Mouse (Mus musculus) myocyte (in vitro differentiated cells): Measurements from ENCODE around the gene Mt3. TPM values are rescaled to one million over a fixed set of nuclear protein-coding genes. Genes with fewer than 3 reads are reported as not detected.
A peak's percentile ranks its signal among the peaks of the same experiment; 100 is the strongest.

ENCODE experiments used
- H3K27me3 ChIP-seq: one replicate; pipeline ENCODE4 v1.6.1; 2011; ENCODE audit not compliant: control insufficient read depth, insufficient read depth, insufficient read length
- H3K36me3 ChIP-seq: one replicate; pipeline ENCODE4 v1.6.1; 2011; ENCODE audit not compliant: control insufficient read depth, insufficient read depth
- H3K4me2 ChIP-seq: one replicate; pipeline ENCODE4 v1.6.1; 2011; ENCODE audit warnings: low read depth, control low read depth
- H3K4me3 ChIP-seq: one replicate; pipeline ENCODE4 v1.5.1; 2011; ENCODE audit warnings: mild to moderate bottlenecking, control low read depth, moderate library complexity
- H3K79me2 ChIP-seq: one replicate; pipeline ENCODE4 v1.6.1; 2011; ENCODE audit not compliant: control insufficient read depth, insufficient read depth
- H3ac ChIP-seq: one replicate; pipeline ENCODE4 v1.6.1; 2011; ENCODE audit not compliant: control insufficient read depth, insufficient read length
- CEBPB ChIP-seq: IDR thresholded peaks from 2 replicates; pipeline ENCODE4 v1.6.1; 2011; ENCODE audit warnings: mild to moderate bottlenecking, moderate library complexity; ENCODE audit not compliant: poor library complexity, insufficient read depth, severe bottlenecking
- E2F4 ChIP-seq: IDR thresholded peaks from one replicate; pipeline ENCODE4 v1.6.1; 2011; ENCODE audit warnings: mild to moderate bottlenecking, control low read depth, moderate library complexity; ENCODE audit not compliant: insufficient read depth
- MAX ChIP-seq: IDR thresholded peaks from one replicate; pipeline ENCODE4 v1.6.1; 2011; ENCODE audit warnings: low read depth, mild to moderate bottlenecking, control low read depth
- MYOD1 ChIP-seq, 3 experiments: IDR thresholded peaks; one replicate each; pipeline ENCODE4 v1.6.1; 2011; ENCODE audit warnings: control low read depth in 2 of 3, low read depth in 2 of 3, mild to moderate bottlenecking in 2 of 3, moderate library complexity in 1 of 3; ENCODE audit not compliant: insufficient read length in 2 of 3, control insufficient read depth in 1 of 3
- MYOG ChIP-seq, 3 experiments: IDR thresholded peaks; one replicate each; pipeline ENCODE4 v1.6.1; 2011; ENCODE audit warnings: control low read depth in 2 of 3, low read depth in 2 of 3, mild to moderate bottlenecking in 2 of 3; ENCODE audit not compliant: insufficient read length in 2 of 3, control insufficient read depth in 1 of 3, insufficient read depth in 1 of 3
- POLR2A ChIP-seq: IDR thresholded peaks from one replicate; pipeline ENCODE4 v1.6.1; 2011; ENCODE audit warnings: low read depth, mild to moderate bottlenecking, control low read depth, moderate library complexity; ENCODE audit not compliant: insufficient read length
- POLR2AphosphoS2 ChIP-seq: IDR thresholded peaks from one replicate; pipeline ENCODE4 v1.6.1; 2011; ENCODE audit warnings: low read depth, control low read depth; ENCODE audit not compliant: insufficient read length
- REST ChIP-seq: IDR thresholded peaks from one replicate; pipeline ENCODE4 v1.6.1; 2011; ENCODE audit warnings: mild to moderate bottlenecking, control low read depth, moderate library complexity; ENCODE audit not compliant: insufficient read depth, insufficient read length
- SRF ChIP-seq: IDR thresholded peaks from one replicate; pipeline ENCODE4 v1.6.1; 2011; ENCODE audit warnings: low read depth; ENCODE audit not compliant: control insufficient read depth, insufficient read length
- TCF12 ChIP-seq: IDR thresholded peaks from one replicate; pipeline ENCODE4 v1.6.1; 2011; ENCODE audit warnings: mild to moderate bottlenecking, control low read depth; ENCODE audit not compliant: poor library complexity, insufficient read depth, severe bottlenecking
- TCF3 ChIP-seq: IDR thresholded peaks from one replicate; pipeline ENCODE4 v1.6.1; 2011; ENCODE audit warnings: low read depth, control low read depth; ENCODE audit not compliant: insufficient read length
- USF1 ChIP-seq: IDR thresholded peaks from one replicate; pipeline ENCODE4 v1.6.1; 2011; ENCODE audit warnings: low read depth, mild to moderate bottlenecking, control low read depth, moderate library complexity
- polyA plus RNA-seq: library from polyadenylated mRNA; unstranded; fragments of >200 nt; fragmentation: generic; extraction: Trizol; gene quantifications from one replicate; pipeline ENCODE4 v1.2.1, GENCODE M21; 2012; ENCODE audit warnings: missing spikeins

Gene Mt3
- polyA plus RNA-seq, 1 experiment = 0.32 TPM

- H3K27me3 ChIP-seq = no peaks in the 10 kb centered on the region
- peak overlapping the region; percentile 23 for H3ac ChIP-seq
- no peak for TF ChIP-seq TCF3
- no peak for TF ChIP-seq REST
- no peak for TF ChIP-seq CEBPB
- no peak for TF ChIP-seq MYOG (IDR thresholded peaks at IDR 0.05; ENCODE audit: control insufficient read depth in 1 of 3, insufficient read depth in 1 of 3, insufficient read length in 2 of 3, low read depth in 2 of 3)
- no peak for TF ChIP-seq MAX
- no peak for TF ChIP-seq TCF12
- TF ChIP-seq MYOD1 (IDR thresholded peaks at IDR 0.05; ENCODE audit: control insufficient read depth in 1 of 3, insufficient read length in 2 of 3, low read depth in 2 of 3) = no peak
- peak; percentile 57 for TF ChIP-seq POLR2AphosphoS2
- no peak for TF ChIP-seq USF1
- TF ChIP-seq POLR2A = peak; percentile 40
- no peak for TF ChIP-seq SRF
- no peak for TF ChIP-seq E2F4
- H3K4me2 ChIP-seq = peak overlapping the region; percentile 97
- no peaks in the 10 kb centered on the region for H3K36me3 ChIP-seq
- peaks cover 14% of the 10 kb centered on the region for H3K79me2 ChIP-seq
- H3K4me3 ChIP-seq = peak overlapping the region; percentile 91
Observed at GRCm38 (mm10) chr8:94179713-94180560, 27.5 kb downstream of the Mt3 start.

DNA sequence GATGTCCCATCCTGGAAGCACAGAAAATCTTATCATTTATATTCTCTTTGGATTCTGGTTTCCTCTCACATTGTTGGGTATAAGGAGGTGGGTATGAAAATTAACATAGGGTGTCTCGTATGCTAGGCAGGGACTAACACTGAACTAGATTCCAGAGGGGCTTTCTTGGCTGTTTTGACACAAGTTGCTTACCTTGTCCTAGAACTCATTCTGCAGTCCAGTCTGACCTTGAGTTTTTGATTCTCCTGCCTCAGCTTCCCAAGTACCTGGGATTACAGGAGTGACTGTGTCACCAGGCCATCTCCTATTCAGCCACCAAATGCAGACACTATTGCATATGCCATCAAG is 28.1 kb downstream of the Mt3 start:
- Histone ChIP-seq H3K4me2 (peak overlapping the region; percentile 97), H3ac (no peak overlapping the region), H3K36me3 (no peaks in the 10 kb centered on the region), H3K27me3 (no peaks in the 10 kb centered on the region), H3K79me2 (peaks cover 14% of the 10 kb centered on the region), H3K4me3 (peak overlapping the region; percentile 91)
- TF ChIP-seq E2F4 = no peak
- TF ChIP-seq MAX = no peak
- TF ChIP-seq TCF3 = no peak
- TF ChIP-seq TCF12 = no peak
- no peak for TF ChIP-seq USF1

- Histone ChIP-seq H3K4me2 (peak overlapping the region; percentile 97), H3K79me2 (peaks cover 14% of the 10 kb centered on the region), H3K27me3 (no peaks in the 10 kb centered on the region), H3ac (no peak overlapping the region), H3K4me3 (peak overlapping the region; percentile 11), H3K36me3 (no peaks in the 10 kb centered on the region)
- TF ChIP-seq MYOG (IDR thresholded peaks at IDR 0.05; ENCODE audit: control insufficient read depth in 1 of 3, insufficient read depth in 1 of 3, insufficient read length in 2 of 3, low read depth in 2 of 3) (no peak), CEBPB (no peak), MYOD1 (IDR thresholded peaks at IDR 0.05; ENCODE audit: control insufficient read depth in 1 of 3, insufficient read length in 2 of 3, low read depth in 2 of 3) (no peak), TCF12 (no peak), USF1 (no peak), MAX (no peak), POLR2A (no peak), E2F4 (no peak), REST (no peak), SRF (no peak), TCF3 (no peak), POLR2AphosphoS2 (no peak)
Observed at GRCm38 (mm10) chr8:94182055-94182929, 29.9 kb downstream of the Mt3 start.

GRCm38 (mm10) chr8:94183117-94183516 is 30.7 kb downstream of the Mt3 start:
- Histone ChIP-seq H3K4me2 (peak overlapping the region; percentile 97), H3K4me3 (peak overlapping the region; percentile 11), H3K36me3 (no peaks in the 10 kb centered on the region), H3ac (no peak overlapping the region), H3K27me3 (no peaks in the 10 kb centered on the region), H3K79me2 (peaks cover 14% of the 10 kb centered on the region)
- TF ChIP-seq E2F4 (peak; percentile 11), MYOG (IDR thresholded peaks at IDR 0.05; ENCODE audit: control insufficient read depth in 1 of 3, insufficient read depth in 1 of 3, insufficient read length in 2 of 3, low read depth in 2 of 3) (no peak)
